Mouse (Mus musculus): ENCODE data around the gene Smpx.

Gene Smpx

GRCm38 (mm10) chrX:157698862-157699261 is at the start of gene Smpx:
Gene Smpx, plus strand, starts transcription at chrX:157698910.
- DNase-seq = no peak

GRCm38 (mm10) chrX:157655047-157655446 is 43.7 kb upstream of the Smpx start:
- no peak for DNase-seq

GRCm38 (mm10) chrX:157657356-157657755 is 41.4 kb upstream of the Smpx start:
- no peak for DNase-seq

GRCm38 (mm10) chrX:157671820-157672219 is 26.9 kb upstream of the Smpx start:
- DNase-seq = no peak

- no peak for DNase-seq
Observed at GRCm38 (mm10) chrX:157674667-157675350, 23.9 kb upstream of the Smpx start.

- DNase-seq = no peak
Observed at GRCm38 (mm10) chrX:157691186-157691585, 7.5 kb upstream of the Smpx start.

GRCm38 (mm10) chrX:157697591-157698135 is 1.0 kb upstream of the Smpx start:
- no peak for DNase-seq

- no peak for DNase-seq
Observed at GRCm38 (mm10) chrX:157707236-157707635, 8.5 kb downstream of the Smpx start.

GRCm38 (mm10) chrX:157708616-157709280 is 10.0 kb downstream of the Smpx start:
- DNase-seq = no peak

DNA sequence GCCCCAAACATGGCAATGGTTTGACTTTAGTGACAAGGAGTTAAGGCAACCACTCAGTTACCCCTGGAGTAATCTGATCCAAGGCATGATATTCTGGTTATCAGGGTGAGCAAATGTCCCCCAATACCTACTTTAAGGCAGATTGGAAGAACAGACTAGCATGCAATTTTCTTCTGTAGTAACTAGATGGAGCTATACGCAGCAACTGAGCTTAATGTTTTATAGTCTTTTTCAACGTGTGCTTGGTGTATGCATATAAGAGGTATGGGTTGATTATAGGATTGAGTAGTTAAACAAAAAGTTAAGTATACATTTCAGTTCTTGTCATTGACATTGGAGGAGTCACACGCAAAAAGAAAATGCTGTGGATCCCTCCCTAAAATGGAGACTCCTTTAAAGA is 21.2 kb downstream of the Smpx start:
- DNase-seq = no peak

GRCm38 (mm10) chrX:157730622-157731341 is 32.1 kb downstream of the Smpx start:
- DNase-seq = peak; percentile 5 to 11

- DNase-seq = peak; percentile 76 to 81
Observed at GRCm38 (mm10) chrX:157731658-157732314, 33.1 kb downstream of the Smpx start.

- DNase-seq = no peak
Observed at GRCm38 (mm10) chrX:157732346-157732745, 33.6 kb downstream of the Smpx start.

DNA sequence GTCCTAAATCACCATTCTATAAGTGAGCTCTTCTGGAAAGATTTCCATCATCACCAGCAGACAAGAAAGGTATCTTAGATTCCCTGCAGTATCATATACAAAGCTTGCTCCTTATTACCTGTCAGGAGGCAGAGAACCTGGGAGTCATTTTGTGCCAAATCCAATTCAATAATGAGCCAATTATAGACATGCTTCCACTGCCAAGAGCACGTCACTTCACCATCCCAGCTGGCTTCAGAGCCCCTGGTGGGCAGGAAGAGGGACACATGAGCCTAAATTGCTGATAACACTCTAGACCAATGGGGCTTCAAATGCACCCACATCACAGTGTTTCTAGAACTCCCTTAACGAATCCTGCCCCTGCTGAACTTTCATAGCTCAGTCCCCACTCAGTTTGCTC is 35.1 kb downstream of the Smpx start:
- peak; percentile 11 to 12 for DNase-seq

- peak in 1 of 2 experiments; percentile 9 for DNase-seq
Observed at GRCm38 (mm10) chrX:157734341-157734740, 35.6 kb downstream of the Smpx start.

DNA sequence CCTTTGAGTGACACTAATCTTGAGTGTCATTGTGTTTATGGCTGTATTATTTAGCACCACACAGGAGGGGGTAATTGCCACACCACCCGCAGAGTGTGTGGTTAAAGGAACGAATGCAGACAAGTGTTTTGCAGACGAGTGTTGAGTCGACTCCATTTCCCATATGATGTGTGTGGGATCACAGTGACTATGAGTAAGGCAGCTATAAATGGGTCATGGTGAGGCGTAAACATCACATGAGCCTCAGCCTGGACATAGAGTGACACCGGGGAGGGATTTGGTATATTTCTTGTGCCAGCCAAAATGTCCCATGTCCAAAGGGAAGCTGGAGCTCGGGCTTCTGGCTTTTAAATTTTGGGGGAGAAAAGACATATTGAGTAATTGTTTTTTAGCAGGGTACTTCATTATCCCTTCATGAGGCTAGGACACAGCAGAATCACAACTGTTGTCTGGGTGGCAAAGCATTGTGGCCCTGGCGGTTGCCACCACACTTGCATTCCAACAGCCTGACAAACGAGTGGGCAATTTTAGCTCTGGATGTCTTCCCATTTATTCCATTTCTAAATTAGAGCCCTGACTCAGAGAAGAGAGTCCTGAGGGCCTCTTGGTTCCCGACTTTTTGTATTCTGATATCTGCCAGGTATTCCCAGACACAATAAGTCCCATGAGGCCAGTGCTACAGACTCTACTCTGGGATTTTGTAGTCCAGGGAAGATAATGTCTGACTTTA is 49.3 kb downstream of the Smpx start:
- DNase-seq = no peak

- DNase-seq = no peak
Observed at GRCm38 (mm10) chrX:157754559-157754958, 55.8 kb downstream of the Smpx start.

- peak; percentile 4 to 15 for DNase-seq
Observed at GRCm38 (mm10) chrX:157762542-157762941, 63.8 kb downstream of the Smpx start.

DNA sequence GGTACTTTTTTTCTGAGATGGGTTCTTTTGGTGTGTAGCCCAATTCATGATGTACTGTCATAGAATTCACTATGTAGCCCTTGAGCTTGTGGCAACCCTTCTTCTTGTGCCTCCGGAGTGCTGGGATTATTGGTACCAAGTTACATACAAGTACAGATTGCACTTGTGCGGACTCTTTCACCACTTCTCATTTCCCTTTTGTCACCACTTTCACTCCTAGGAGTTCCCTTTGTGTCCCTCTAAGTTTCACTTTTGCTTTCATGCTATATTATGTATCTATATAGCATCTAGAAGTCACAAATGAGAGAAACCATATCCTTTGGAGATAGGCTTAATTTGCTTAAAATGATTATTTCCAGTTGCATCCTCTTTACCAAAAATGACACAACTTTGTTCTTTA is 103.0 kb downstream of the Smpx start:
- DNase-seq = no peak
